Mouse (Mus musculus): ENCODE measurements around the gene Zfand3. TPM values are rescaled to one million over a fixed set of nuclear protein-coding genes. Genes with fewer than 3 reads are reported as not detected.

The Zfand3 gene
- polyA plus RNA-seq, 1 experiment, result 107 TPM

GRCm38 (mm10) chr17:30228439-30229215 is 224.1 kb downstream of the Zfand3 start:
- Histone ChIP-seq H3K4me3 (replicated peaks; ENCODE audit: insufficient read depth, low read depth, low read length) (no peak overlapping the region), H3K27me3 (ENCODE audit: control insufficient read depth, insufficient read depth, low read length) (no peaks in the 10 kb centered on the region), H3K4me1 (ENCODE audit: control insufficient read depth, insufficient read depth, low read length) (peaks cover 11% of the 10 kb centered on the region), H3K27ac (ENCODE audit: insufficient read depth, low read length) (no peak overlapping the region)
- no peak for TF ChIP-seq CTCF (IDR thresholded peaks at IDR 0.05; ENCODE audit: borderline replicate concordance, insufficient read depth, low read depth, low read length)
- no peak for TF ChIP-seq POLR2A (IDR thresholded peaks at IDR 0.05; ENCODE audit: borderline replicate concordance, insufficient read depth, low read length)
- 70% methylated on average over 10 of the region's 10 CpGs for WGBS
- DNase-seq, result no peak

GRCm38 (mm10) chr17:30230428-30230827 is 225.9 kb downstream of the Zfand3 start:
- WGBS, result 79% methylated on average over 4 of the region's 4 CpGs
- TF ChIP-seq POLR2A (IDR thresholded peaks at IDR 0.05; ENCODE audit: borderline replicate concordance, insufficient read depth, low read length) (no peak), CTCF (IDR thresholded peaks at IDR 0.05; ENCODE audit: borderline replicate concordance, insufficient read depth, low read depth, low read length) (no peak)
- H3K27ac ChIP-seq (ENCODE audit: insufficient read depth, low read length), result no peak overlapping the region

DNA sequence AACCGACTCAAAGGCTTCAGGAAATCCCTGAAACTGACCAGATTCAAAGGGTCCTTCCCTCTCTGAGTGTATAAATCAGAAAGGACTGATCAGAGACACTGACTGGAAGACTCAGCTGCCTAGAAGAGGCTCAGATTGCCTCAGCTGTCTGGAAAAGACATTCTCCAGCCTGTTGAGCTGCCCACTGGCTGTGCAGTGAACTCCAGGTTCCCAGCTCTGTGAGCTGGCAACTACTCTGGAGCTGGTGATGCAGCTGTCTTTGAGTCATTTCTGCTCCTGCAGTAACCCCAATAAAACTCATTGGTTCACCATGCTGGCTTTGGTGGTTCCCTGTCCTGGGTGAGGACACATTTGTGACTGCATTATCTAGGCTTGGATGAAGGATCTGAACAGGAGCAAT is 226.9 kb downstream of the Zfand3 start:
- H3K27me3 ChIP-seq (ENCODE audit: control insufficient read depth, insufficient read depth, low read length), result no peaks in the 10 kb centered on the region
- H3K4me1 ChIP-seq (ENCODE audit: control insufficient read depth, insufficient read depth, low read length), result peaks cover 11% of the 10 kb centered on the region
- WGBS, result 100% methylated on average over 1 of the region's 1 CpGs
- DNase-seq, result no peak
- H3K4me3 ChIP-seq (replicated peaks; ENCODE audit: insufficient read depth, low read depth, low read length), result no peak overlapping the region
- H3K27ac ChIP-seq (ENCODE audit: insufficient read depth, low read length), result no peak overlapping the region
- no peak for TF ChIP-seq CTCF (IDR thresholded peaks at IDR 0.05; ENCODE audit: borderline replicate concordance, insufficient read depth, low read depth, low read length)
- TF ChIP-seq POLR2A (IDR thresholded peaks at IDR 0.05; ENCODE audit: borderline replicate concordance, insufficient read depth, low read length), result no peak

More at GRCm38 (mm10) chr17:30230428-30230827, 225.9 kb downstream of the Zfand3 start:
- Histone ChIP-seq H3K27me3 (ENCODE audit: control insufficient read depth, insufficient read depth, low read length) (no peaks in the 10 kb centered on the region), H3K4me3 (replicated peaks; ENCODE audit: insufficient read depth, low read depth, low read length) (no peak overlapping the region), H3K4me1 (ENCODE audit: control insufficient read depth, insufficient read depth, low read length) (peaks cover 11% of the 10 kb centered on the region)
- no peak for DNase-seq

GRCm38 (mm10) chr17:30232698-30233097 is 228.2 kb downstream of the Zfand3 start:
- Histone ChIP-seq H3K27ac (ENCODE audit: insufficient read depth, low read length) (no peak overlapping the region), H3K4me3 (replicated peaks; ENCODE audit: insufficient read depth, low read depth, low read length) (no peak overlapping the region), H3K4me1 (ENCODE audit: control insufficient read depth, insufficient read depth, low read length) (peaks cover 11% of the 10 kb centered on the region), H3K27me3 (ENCODE audit: control insufficient read depth, insufficient read depth, low read length) (no peaks in the 10 kb centered on the region)
- TF ChIP-seq CTCF (IDR thresholded peaks at IDR 0.05; ENCODE audit: borderline replicate concordance, insufficient read depth, low read depth, low read length) (no peak), POLR2A (IDR thresholded peaks at IDR 0.05; ENCODE audit: borderline replicate concordance, insufficient read depth, low read length) (no peak)
- DNase-seq, result no peak
- 58% methylated on average over 4 of the region's 4 CpGs for WGBS

GRCm38 (mm10) chr17:30235380-30235779 is 230.8 kb downstream of the Zfand3 start:
- H3K4me1 ChIP-seq (ENCODE audit: control insufficient read depth, insufficient read depth, low read length), result peaks cover 11% of the 10 kb centered on the region
- 77% methylated on average over 4 of the region's 4 CpGs for WGBS
- H3K27ac ChIP-seq (ENCODE audit: insufficient read depth, low read length), result no peak overlapping the region
- H3K27me3 ChIP-seq (ENCODE audit: control insufficient read depth, insufficient read depth, low read length), result no peaks in the 10 kb centered on the region
- no peak for TF ChIP-seq CTCF (IDR thresholded peaks at IDR 0.05; ENCODE audit: borderline replicate concordance, insufficient read depth, low read depth, low read length)
- TF ChIP-seq POLR2A (IDR thresholded peaks at IDR 0.05; ENCODE audit: borderline replicate concordance, insufficient read depth, low read length), result no peak
- H3K4me3 ChIP-seq (replicated peaks; ENCODE audit: insufficient read depth, low read depth, low read length), result no peak overlapping the region
- DNase-seq, result no peak

- TF ChIP-seq CTCF (IDR thresholded peaks at IDR 0.05; ENCODE audit: borderline replicate concordance, insufficient read depth, low read depth, low read length) (no peak), POLR2A (IDR thresholded peaks at IDR 0.05; ENCODE audit: borderline replicate concordance, insufficient read depth, low read length) (no peak)
- no peak overlapping the region for H3K4me3 ChIP-seq (replicated peaks; ENCODE audit: insufficient read depth, low read depth, low read length)
- 70% methylated on average over 6 of the region's 6 CpGs for WGBS
- H3K27ac ChIP-seq (ENCODE audit: insufficient read depth, low read length), result no peak overlapping the region
- H3K4me1 ChIP-seq (ENCODE audit: control insufficient read depth, insufficient read depth, low read length), result peaks cover 23% of the 10 kb centered on the region
- DNase-seq, result no peak
- H3K27me3 ChIP-seq (ENCODE audit: control insufficient read depth, insufficient read depth, low read length), result no peaks in the 10 kb centered on the region
Measured at GRCm38 (mm10) chr17:30236611-30237010, 232.1 kb downstream of the Zfand3 start.

DNA sequence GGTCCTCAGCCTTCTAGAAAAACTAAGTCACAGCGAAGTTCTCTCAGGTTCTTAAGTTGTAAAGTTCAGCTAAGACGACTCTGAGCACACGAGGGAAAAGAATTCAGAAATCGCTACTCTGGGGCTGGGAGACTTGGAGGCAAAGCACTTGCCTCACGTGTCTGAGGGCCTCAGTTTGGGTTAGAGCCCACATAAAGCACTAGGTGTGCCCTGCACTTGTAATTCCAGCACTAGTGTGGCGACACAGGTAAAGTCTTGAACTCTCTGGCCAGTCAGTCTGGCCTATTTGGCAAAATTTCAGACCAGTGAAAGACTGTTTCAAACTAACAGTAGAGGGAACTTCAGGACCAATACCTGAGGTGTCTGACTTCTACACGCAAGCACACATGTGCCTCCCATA is 233.1 kb downstream of the Zfand3 start:
- H3K4me1 ChIP-seq (ENCODE audit: control insufficient read depth, insufficient read depth, low read length), result peaks cover 31% of the 10 kb centered on the region
- TF ChIP-seq CTCF (IDR thresholded peaks at IDR 0.05; ENCODE audit: borderline replicate concordance, insufficient read depth, low read depth, low read length) (no peak), POLR2A (IDR thresholded peaks at IDR 0.05; ENCODE audit: borderline replicate concordance, insufficient read depth, low read length) (no peak)
- H3K4me3 ChIP-seq (replicated peaks; ENCODE audit: insufficient read depth, low read depth, low read length), result no peak overlapping the region
- 96% methylated on average over 7 of the region's 7 CpGs for whole genome bisulfite sequencing
- DNase-seq, result no peak
- H3K27ac ChIP-seq (ENCODE audit: insufficient read depth, low read length), result no peak overlapping the region
- no peaks in the 10 kb centered on the region for H3K27me3 ChIP-seq (ENCODE audit: control insufficient read depth, insufficient read depth, low read length)

DNA sequence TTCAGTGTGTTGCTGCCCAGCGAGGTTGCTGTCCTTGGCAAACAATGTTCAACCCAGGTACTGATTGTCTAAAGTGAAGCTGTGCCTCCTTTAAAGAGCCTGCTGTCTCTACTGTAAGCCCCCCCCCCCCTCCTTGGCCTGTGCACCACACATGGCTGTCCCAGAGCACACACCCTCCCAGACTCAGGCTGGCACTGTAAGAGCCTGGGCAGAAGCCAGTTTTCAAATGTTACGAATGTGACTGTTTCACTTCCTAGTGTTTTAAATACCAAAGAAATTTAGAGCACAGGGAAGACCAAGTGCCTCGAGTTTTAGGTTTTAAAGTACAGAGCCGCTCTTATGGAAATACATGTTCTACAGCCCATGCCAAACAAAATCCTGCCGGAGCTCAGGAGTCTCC is 234.9 kb downstream of the Zfand3 start:
- TF ChIP-seq POLR2A (IDR thresholded peaks at IDR 0.05; ENCODE audit: borderline replicate concordance, insufficient read depth, low read length) (no peak), CTCF (IDR thresholded peaks at IDR 0.05; ENCODE audit: borderline replicate concordance, insufficient read depth, low read depth, low read length) (no peak)
- DNase-seq, result no peak
- Histone ChIP-seq H3K4me1 (ENCODE audit: control insufficient read depth, insufficient read depth, low read length) (peaks cover 36% of the 10 kb centered on the region), H3K4me3 (replicated peaks; ENCODE audit: insufficient read depth, low read depth, low read length) (no peak overlapping the region), H3K27me3 (ENCODE audit: control insufficient read depth, insufficient read depth, low read length) (no peaks in the 10 kb centered on the region), H3K27ac (ENCODE audit: insufficient read depth, low read length) (no peak overlapping the region)
- WGBS, result 66% methylated on average over 5 of the region's 5 CpGs

Measured in cerebellum, adult 2 months (tissue).